Mouse (Mus musculus): ENCODE results near the gene Abhd15. TPM values are rescaled to one million over a fixed set of nuclear protein-coding genes. Genes with fewer than 3 reads are reported as not detected.

Gene Abhd15
- polyA plus RNA-seq, 1 experiment from 2014 or later = 1.5 TPM

GRCm38 (mm10) chr11:77530862-77531261 is 15.9 kb downstream of the Abhd15 start:
- 93% methylated on average over 2 of the region's 2 CpGs for WGBS
- Histone ChIP-seq H3K9me3 (no peaks in the 10 kb centered on the region), H3K9ac (replicated peaks) (no peak overlapping the region), H3K4me1 (replicated peaks) (no peaks in the 10 kb centered on the region), H3K36me3 (peaks cover 17% of the 10 kb centered on the region), H3K27me3 (no peaks in the 10 kb centered on the region), H3K27ac (no peak overlapping the region), H3K4me2 (no peak overlapping the region), H3K4me3 (replicated peaks) (no peak overlapping the region)
- no peak for ATAC-seq (ENCODE audit: insufficient number of reproducible peaks, insufficient read depth, low FRiP score, low TSS enrichment, low read depth)

- WGBS = 90% methylated on average over 4 of the region's 4 CpGs
- H3K9me3 ChIP-seq = no peaks in the 10 kb centered on the region
Observed at GRCm38 (mm10) chr11:77532202-77532846, 17.4 kb downstream of the Abhd15 start.

GRCm38 (mm10) chr11:77545261-77545660 is 30.3 kb downstream of the Abhd15 start:
- Histone ChIP-seq H3K36me3 (peaks cover 91% of the 10 kb centered on the region), H3K9me3 (no peaks in the 10 kb centered on the region), H3K27ac (no peak overlapping the region), H3K4me1 (replicated peaks) (no peaks in the 10 kb centered on the region), H3K4me2 (no peak overlapping the region), H3K4me3 (replicated peaks) (no peak overlapping the region), H3K27me3 (no peaks in the 10 kb centered on the region), H3K9ac (replicated peaks) (no peak overlapping the region)
- no peak for ATAC-seq (ENCODE audit: insufficient number of reproducible peaks, insufficient read depth, low FRiP score, low TSS enrichment, low read depth)
- 92% methylated on average over 7 of the region's 7 CpGs for WGBS

More at GRCm38 (mm10) chr11:77532202-77532846, 17.4 kb downstream of the Abhd15 start:
- H3K36me3 ChIP-seq = peaks cover 26% of the 10 kb centered on the region
- H3K4me1 ChIP-seq (replicated peaks) = no peaks in the 10 kb centered on the region
- H3K9ac ChIP-seq (replicated peaks) = no peak overlapping the region
- no peak overlapping the region for H3K4me3 ChIP-seq (replicated peaks)
- H3K27ac ChIP-seq = no peak overlapping the region
- ATAC-seq (ENCODE audit: insufficient number of reproducible peaks, insufficient read depth, low FRiP score, low TSS enrichment, low read depth) = no peak
- H3K27me3 ChIP-seq = no peaks in the 10 kb centered on the region
- H3K4me2 ChIP-seq = no peak overlapping the region

- WGBS = 87% methylated on average over 3 of the region's 3 CpGs
- no peak overlapping the region for H3K4me2 ChIP-seq
- no peak overlapping the region for H3K4me3 ChIP-seq (replicated peaks)
- no peaks in the 10 kb centered on the region for H3K9me3 ChIP-seq
- peaks cover 48% of the 10 kb centered on the region for H3K36me3 ChIP-seq
- H3K4me1 ChIP-seq (replicated peaks) = no peaks in the 10 kb centered on the region
- no peak overlapping the region for H3K27ac ChIP-seq
- no peak overlapping the region for H3K9ac ChIP-seq (replicated peaks)
- no peaks in the 10 kb centered on the region for H3K27me3 ChIP-seq
- ATAC-seq (ENCODE audit: insufficient number of reproducible peaks, insufficient read depth, low FRiP score, low TSS enrichment, low read depth) = no peak
Observed at GRCm38 (mm10) chr11:77585201-77585600, 70.3 kb downstream of the Abhd15 start.

Other genes starting within 250 kb of the Abhd15 start
- gene Coro6, start 52.7 kb upstream of the Abhd15 start, polyA plus RNA-seq (2016; fragmentation: Nextera tagmentation; extraction: Ambion mirVana) = 0.33 and 0.54 TPM in 2 replicates
- gene Ankrd13b, start 25.4 kb upstream of the Abhd15 start, polyA plus RNA-seq (2016; fragmentation: Nextera tagmentation; extraction: Ambion mirVana) = 12.9 and 13.1 TPM in 2 replicates
- 10.2 and 10.3 TPM in 2 replicates for gene Git1, start 21.6 kb upstream of the Abhd15 start, polyA plus RNA-seq (2016; fragmentation: Nextera tagmentation; extraction: Ambion mirVana)
- gene Trp53i13, start 859 bp downstream of the Abhd15 start, polyA plus RNA-seq (2016; fragmentation: Nextera tagmentation; extraction: Ambion mirVana) = 49.1 and 53.2 TPM in 2 replicates
- not detected in 2 replicates for gene Gm10392, start 4.1 kb downstream of the Abhd15 start, polyA plus RNA-seq (2016; fragmentation: Nextera tagmentation; extraction: Ambion mirVana)
- 12.7 and 13.9 TPM in 2 replicates for gene Taok1, start 92.7 kb downstream of the Abhd15 start, polyA plus RNA-seq (2016; fragmentation: Nextera tagmentation; extraction: Ambion mirVana)
- gene Nufip2, start 171.0 kb downstream of the Abhd15 start, polyA plus RNA-seq (2016; fragmentation: Nextera tagmentation; extraction: Ambion mirVana) = 4.6 and 4.7 TPM in 2 replicates
- 0.28 TPM in 1 of 2 replicates, not detected in the other for gene Cryba1, start 210.2 kb downstream of the Abhd15 start, polyA plus RNA-seq (2016; fragmentation: Nextera tagmentation; extraction: Ambion mirVana)
- 31.5 and 36.4 TPM in 2 replicates for gene Myo18a, start 248.1 kb downstream of the Abhd15 start, polyA plus RNA-seq (2016; fragmentation: Nextera tagmentation; extraction: Ambion mirVana)

All from limb, embryonic 12.5 days (tissue).